In genomic region chr1:34830934-34831333, GRCm38 (mm10) we compare ENCODE assay signal across 16 mouse cellular contexts.
"Had no signal": no experiment of that assay in that cellular context is flagged by ENCODE, and none has a peak within 500 bp of the region (broad histone marks: within the 10 kb centered on the region; RNA-seq: fewer than 3 reads in every experiment).

No protein-coding gene starts in this region.

- ATAC-seq: liver, embryonic 12.5 days had no signal

- H3K9ac ChIP-seq: liver, embryonic 12.5 days; lung, embryonic 14.5 days; neural tube, embryonic 15.5 days had no signal

- H3K27ac ChIP-seq: kidney, postnatal 0 days; liver, embryonic 12.5 days; midbrain, embryonic 10.5 days; neural tube, embryonic 15.5 days had no signal

- H3K9me3 ChIP-seq: liver, embryonic 12.5 days; midbrain, embryonic 10.5 days; neural tube, embryonic 15.5 days had no signal

- DNase-seq: kidney, adult 11 months; kidney, adult 9 months; kidney, postnatal 36 days; layer of hippocampus, adult 9-11 months; layer of hippocampus, postnatal 36 days; lung, embryonic 14.5 days; lung, postnatal 10 days; lung, postnatal 4 days; midbrain, embryonic 14.5 days; spleen, adult 18-20 months; thymus, postnatal 25 days had no signal

- H3K4me3 ChIP-seq: liver, embryonic 12.5 days; midbrain, embryonic 10.5 days; myocyte; neural tube, embryonic 15.5 days had no signal

- H3K27me3 ChIP-seq: liver, embryonic 12.5 days; neural tube, embryonic 15.5 days had no signal

- H3K4me2 ChIP-seq: liver, embryonic 12.5 days; lung, embryonic 14.5 days; neural tube, embryonic 15.5 days had no signal
